36 mouse cellular contexts compared by ENCODE assay signal in genomic region chr2:76686986-76687385, GRCm38 (mm10). TPM values are rescaled to one million over a fixed set of nuclear protein-coding genes. Genes with fewer than 3 reads are reported as not detected.
DNase-seq lines count a peak whose midpoint lies in the region; ATAC-seq and TF ChIP-seq lines count a peak whose summit lies in the region.
"Had no signal": no experiment of that assay in that cellular context is flagged by ENCODE, and none has a peak within 500 bp of the region (broad histone marks: within the 10 kb centered on the region; RNA-seq: fewer than 3 reads in every experiment).

No protein-coding gene starts in this region.

- intact Hi-C loops in heart, postnatal 25 days (cut with DNase I) = no loop called here

- WGBS in stomach, embryonic 16.5 days = 68% methylated on average over 3 of the region's 3 CpGs

- H3K79me3 ChIP-seq in C2C12 (ENCODE audit: low read depth) = peaks cover 1% of the 10 kb centered on the region

- H3K27ac ChIP-seq in stomach, embryonic 16.5 days (ENCODE audit: low read length) = no peak overlapping the region
- H3K27ac ChIP-seq: embryonic facial prominence, embryonic 13.5 days; forebrain, embryonic 12.5 days; heart, embryonic 15.5 days; hindbrain, embryonic 12.5 days; hindbrain, postnatal 0 days; intestine, embryonic 15.5 days; kidney, postnatal 0 days; limb, embryonic 13.5 days; lung, embryonic 15.5 days; midbrain, embryonic 12.5 days had no signal

- peak; percentile 34 for DNase-seq in heart, adult 11 months
- no peak for DNase-seq in heart, postnatal 25 days (ENCODE audit: low spot score)
- no peak for DNase-seq in adrenal gland, postnatal 25 days
- DNase-seq in cerebellum, adult 8-10 months = no peak
- DNase-seq: adrenal gland, adult 8-10 months; B cell, adult 2 months; cerebellum, adult 11 months; cerebellum, adult 9-11 months; embryo, embryonic 11 days; gastrocnemius, postnatal 36 days; heart, postnatal 36 days; kidney, adult 8-10 months; layer of hippocampus, postnatal 36 days; right cerebral cortex, postnatal 14 days had no signal

- H3K36me3 ChIP-seq in C2C12 (ENCODE audit: control insufficient read depth, insufficient read depth) = peaks cover 96% of the 10 kb centered on the region
- peaks cover 15% of the 10 kb centered on the region; the same call in 1 of the 2 replicates for H3K36me3 ChIP-seq in stomach, embryonic 16.5 days (ENCODE audit: control insufficient read depth, insufficient read depth, low read length)

- H3K4me1 ChIP-seq in stomach, embryonic 16.5 days (ENCODE audit: control insufficient read depth, insufficient read depth, low read length) = no peaks in the 10 kb centered on the region
- H3K4me1 ChIP-seq: embryonic facial prominence, embryonic 13.5 days; forebrain, embryonic 12.5 days; hindbrain, embryonic 12.5 days; intestine, embryonic 15.5 days; limb, embryonic 13.5 days; lung, embryonic 15.5 days; midbrain, embryonic 12.5 days had no signal

- H3K4me2 ChIP-seq in stomach, embryonic 16.5 days (ENCODE audit: low read depth, low read length) = no peak overlapping the region
- H3K4me2 ChIP-seq: embryonic facial prominence, embryonic 13.5 days; forebrain, embryonic 12.5 days; heart, embryonic 15.5 days; hindbrain, embryonic 12.5 days; intestine, embryonic 15.5 days; limb, embryonic 13.5 days; liver, embryonic 11.5 days; lung, embryonic 15.5 days; midbrain, embryonic 12.5 days had no signal

- peaks cover 25% of the 10 kb centered on the region for H3K79me2 ChIP-seq in C2C12 (ENCODE audit: control insufficient read depth, insufficient read depth)

- no peak overlapping the region for H3K9ac ChIP-seq in stomach, embryonic 16.5 days (ENCODE audit: low read length)
- H3K9ac ChIP-seq: embryonic facial prominence, embryonic 13.5 days; forebrain, embryonic 12.5 days; heart, embryonic 15.5 days; hindbrain, embryonic 12.5 days; intestine, embryonic 15.5 days; limb, embryonic 13.5 days; lung, embryonic 15.5 days; midbrain, embryonic 12.5 days had no signal

- TF ChIP-seq CTCF in C2C12 (IDR thresholded peaks at IDR 0.05; ENCODE audit: control insufficient read depth, insufficient read depth, insufficient read length) = no peak

- H3K4me3 ChIP-seq in C2C12 (ENCODE audit: insufficient read depth, poor library complexity, severe bottlenecking) = no peak overlapping the region
- no peak overlapping the region for H3K4me3 ChIP-seq in stomach, embryonic 16.5 days (replicated peaks; ENCODE audit: low read length)
- H3K4me3 ChIP-seq: embryonic facial prominence, embryonic 13.5 days; erythroblast, embryonic 14.5 days; forebrain, embryonic 12.5 days; heart, embryonic 15.5 days; hindbrain, embryonic 12.5 days; intestine, embryonic 15.5 days; limb, embryonic 13.5 days; lung, embryonic 15.5 days; midbrain, embryonic 12.5 days had no signal

- no peaks in the 10 kb centered on the region for H3K27me3 ChIP-seq in C2C12 (ENCODE audit: control insufficient read depth, insufficient read depth, insufficient read length)
- no peaks in the 10 kb centered on the region for H3K27me3 ChIP-seq in stomach, embryonic 16.5 days (ENCODE audit: control insufficient read depth, insufficient read depth, low read length)
- H3K27me3 ChIP-seq: CH12.LX; embryonic facial prominence, embryonic 13.5 days; forebrain, embryonic 12.5 days; heart, embryonic 15.5 days; hindbrain, embryonic 12.5 days; intestine, embryonic 15.5 days; limb, embryonic 13.5 days; lung, embryonic 15.5 days; midbrain, embryonic 12.5 days had no signal

- 0 out of 2 replicates have a peak, but pooled peaks have one; percentile 7 for ATAC-seq in megakaryocyte progenitor cell, adult 5-6 weeks (replicated peaks; ENCODE audit: poor library complexity)
- peak; percentile 68; the same call in 1 of the 2 replicates for ATAC-seq in stomach, embryonic 16.5 days (ENCODE audit: insufficient read depth, low FRiP score)
- ATAC-seq: hindbrain, postnatal 0 days; intestine, embryonic 15.5 days had no signal

- H3ac ChIP-seq in C2C12 (ENCODE audit: control insufficient read depth, insufficient read length, low read depth) = no peak overlapping the region

- no peaks in the 10 kb centered on the region for H3K9me3 ChIP-seq in stomach, embryonic 16.5 days (replicated peaks; ENCODE audit: control insufficient read depth, low read length)
- H3K9me3 ChIP-seq: embryonic facial prominence, embryonic 13.5 days; forebrain, embryonic 12.5 days; heart, embryonic 15.5 days; hindbrain, embryonic 12.5 days; intestine, embryonic 15.5 days; limb, embryonic 13.5 days; lung, embryonic 15.5 days; midbrain, embryonic 12.5 days had no signal

TF ChIP-seq in C2C12, 6 proteins besides CTCF, POLR2A, EP300 and RAD21:
- TF ChIP-seq MYOD1 (IDR thresholded peaks at IDR 0.05; ENCODE audit: control insufficient read depth, insufficient read length, low read depth) = peak; percentile 53
- TF ChIP-seq FOSL1 (IDR thresholded peaks at IDR 0.05; ENCODE audit: insufficient read depth, low read length, poor library complexity, severe bottlenecking) = no peak

RNA-seq across cellular contexts. Expression of gene Plekha3, which starts 11.9 kb away (rescaled TPM):
- total RNA-seq in heart, postnatal 25 days (2021) = 10 to 100 TPM; 17.8 to 20.7 TPM
- polyA plus RNA-seq in C2C12 (2012; fragmentation: generic; extraction: Trizol) = 22.0 TPM
- total RNA-seq in megakaryocyte progenitor cell, adult 5-6 weeks (2015) = 28.2 and 36.1 TPM in 2 replicates
- total RNA-seq in megakaryocyte progenitor cell, adult 5-6 weeks (2017) = 17.5 and 25.6 TPM in 2 replicates
- 3.4 TPM in 2 replicates for polyA plus RNA-seq in stomach, embryonic 16.5 days (2015; fragmentation: Nextera tagmentation; extraction: Ambion mirVana)
- total RNA-seq in adrenal gland, postnatal 25 days (2021) = 53.4 and 55.2 TPM in 2 replicates

RNA-seq across cellular contexts. Expression of gene Fkbp7, which starts 14.1 kb away (rescaled TPM):
- 10 to 100 TPM; 19.7 to 21.2 TPM for total RNA-seq in heart, postnatal 25 days (2021)
- 36.5 TPM for polyA plus RNA-seq in C2C12 (2012; fragmentation: generic; extraction: Trizol)
- total RNA-seq in megakaryocyte progenitor cell, adult 5-6 weeks (2015) = 18.5 and 19.0 TPM in 2 replicates
- 12.2 and 15.7 TPM in 2 replicates for total RNA-seq in megakaryocyte progenitor cell, adult 5-6 weeks (2017)
- 75.1 and 81.9 TPM in 2 replicates for polyA plus RNA-seq in stomach, embryonic 16.5 days (2015; fragmentation: Nextera tagmentation; extraction: Ambion mirVana)
- 17.7 and 22.8 TPM in 2 replicates for total RNA-seq in adrenal gland, postnatal 25 days (2021)

RNA-seq across cellular contexts. Expression of gene Pjvk, which starts 38.7 kb away (rescaled TPM):
- total RNA-seq in heart, postnatal 25 days (2021) = not detected
- 0.05 TPM for polyA plus RNA-seq in C2C12 (2012; fragmentation: generic; extraction: Trizol)
- 0.37 and 0.81 TPM in 2 replicates for total RNA-seq in megakaryocyte progenitor cell, adult 5-6 weeks (2015)
- total RNA-seq in megakaryocyte progenitor cell, adult 5-6 weeks (2017) = not detected in 2 replicates
- polyA plus RNA-seq in stomach, embryonic 16.5 days (2015; fragmentation: Nextera tagmentation; extraction: Ambion mirVana) = 0.22 and 0.25 TPM in 2 replicates
- not detected in 2 replicates for total RNA-seq in adrenal gland, postnatal 25 days (2021)
- total RNA-seq: adrenal gland, adult 8-10 months; CH12.LX; ES-E14; gastrocnemius, adult 18-20 months; gastrocnemius, postnatal 36 days; heart, postnatal 36 days; layer of hippocampus, postnatal 36 days; left cerebral cortex, postnatal 14 days; midbrain, postnatal 0 days had no signal
- polyA plus RNA-seq: erythroblast, embryonic 14.5 days; heart, embryonic 15.5 days; large intestine, adult 2 months; liver, embryonic 11.5 days; liver, embryonic 16.5 days had no signal

RNA-seq across cellular contexts. Expression of gene Prkra, which starts 39.2 kb away (rescaled TPM):
- total RNA-seq in heart, postnatal 25 days (2021) = 10 to 100 TPM; 13.3 to 15.2 TPM
- polyA plus RNA-seq in C2C12 (2012; fragmentation: generic; extraction: Trizol) = 18.2 TPM
- 35.2 and 43.9 TPM in 2 replicates for total RNA-seq in megakaryocyte progenitor cell, adult 5-6 weeks (2015)
- 11.3 and 15.2 TPM in 2 replicates for total RNA-seq in megakaryocyte progenitor cell, adult 5-6 weeks (2017)
- polyA plus RNA-seq in stomach, embryonic 16.5 days (2015; fragmentation: Nextera tagmentation; extraction: Ambion mirVana) = 45.4 and 49.2 TPM in 2 replicates
- 24.8 and 39.6 TPM in 2 replicates for total RNA-seq in adrenal gland, postnatal 25 days (2021)
